Mouse (Mus musculus): ENCODE results near the gene Prrxl1. TPM values are rescaled to one million over a fixed set of nuclear protein-coding genes. Genes with fewer than 3 reads are reported as not detected.

Prrxl1 gene
- polyA plus RNA-seq, 1 experiment from 2014 or later: 0.14 TPM

- Histone ChIP-seq H3K27me3 (ENCODE audit: control insufficient read depth, insufficient read depth, low read depth, low read length) (no peaks in the 10 kb centered on the region; the same call in 1 of the 2 replicates), H3K9me3 (ENCODE audit: control insufficient read depth, low read length) (no peaks in the 10 kb centered on the region), H3K4me1 (replicated peaks; ENCODE audit: control insufficient read depth, insufficient read depth, low read length) (no peaks in the 10 kb centered on the region), H3K4me2 (ENCODE audit: low read depth, low read length) (no peak overlapping the region), H3K9ac (ENCODE audit: low read length) (no peak overlapping the region), H3K4me3 (ENCODE audit: low read length) (no peak overlapping the region), H3K27ac (ENCODE audit: low read length) (no peak overlapping the region), H3K36me3 (ENCODE audit: control insufficient read depth, insufficient read depth, low read length) (no peaks in the 10 kb centered on the region)
- ATAC-seq (ENCODE audit: low read depth): peak; percentile 47; the same call in 1 of the 2 replicates
- 9% methylated on average over 10 of the region's 10 CpGs for WGBS
Observed at GRCm38 (mm10) chr14:32587013-32587784, 12.0 kb upstream of the Prrxl1 start.

GRCm38 (mm10) chr14:32590377-32590776, 8.8 kb upstream of the Prrxl1 start:
- no peak overlapping the region for H3K4me3 ChIP-seq (ENCODE audit: low read length)
- no peaks in the 10 kb centered on the region for H3K9me3 ChIP-seq (ENCODE audit: control insufficient read depth, low read length)
- WGBS: 63% methylated on average over 3 of the region's 3 CpGs
- ATAC-seq (ENCODE audit: low read depth): no peak
- no peaks in the 10 kb centered on the region for H3K36me3 ChIP-seq (ENCODE audit: control insufficient read depth, insufficient read depth, low read length)
- H3K9ac ChIP-seq (ENCODE audit: low read length): no peak overlapping the region
- H3K27me3 ChIP-seq (ENCODE audit: control insufficient read depth, insufficient read depth, low read depth, low read length): peaks cover 3% of the 10 kb centered on the region; the same call in 1 of the 2 replicates
- H3K4me1 ChIP-seq (replicated peaks; ENCODE audit: control insufficient read depth, insufficient read depth, low read length): no peaks in the 10 kb centered on the region
- H3K27ac ChIP-seq (ENCODE audit: low read length): no peak overlapping the region
- no peak overlapping the region for H3K4me2 ChIP-seq (ENCODE audit: low read depth, low read length)

- WGBS: under 1% methylated on average over 78 of the region's 78 CpGs
- no peak overlapping the region for H3K27ac ChIP-seq (ENCODE audit: low read length)
- H3K27me3 ChIP-seq (ENCODE audit: control insufficient read depth, insufficient read depth, low read depth, low read length): peaks cover 67% of the 10 kb centered on the region
- no peaks in the 10 kb centered on the region for H3K36me3 ChIP-seq (ENCODE audit: control insufficient read depth, insufficient read depth, low read length)
- ATAC-seq (ENCODE audit: low read depth): peak; percentile 89
- no peak overlapping the region for H3K9ac ChIP-seq (ENCODE audit: low read length)
- H3K9me3 ChIP-seq (ENCODE audit: control insufficient read depth, low read length): no peaks in the 10 kb centered on the region
- peak overlapping the region; percentile 39 for H3K4me2 ChIP-seq (ENCODE audit: low read depth, low read length)
- peak overlapping the region; percentile 22; the same call in 1 of the 2 replicates for H3K4me3 ChIP-seq (ENCODE audit: low read length)
- no peaks in the 10 kb centered on the region for H3K4me1 ChIP-seq (replicated peaks; ENCODE audit: control insufficient read depth, insufficient read depth, low read length)
Observed at GRCm38 (mm10) chr14:32597232-32598231, 1.7 kb upstream of the Prrxl1 start.

GRCm38 (mm10) chr14:32598437-32599219, 579 bp upstream of the Prrxl1 start:
- no peak overlapping the region; the same call in 1 of the 2 replicates for H3K4me2 ChIP-seq (ENCODE audit: low read depth, low read length)

GRCm38 (mm10) chr14:32600110-32600509, 903 bp downstream of the Prrxl1 start:
- no peaks in the 10 kb centered on the region for H3K9me3 ChIP-seq (ENCODE audit: control insufficient read depth, low read length)
- H3K27ac ChIP-seq (ENCODE audit: low read length): no peak overlapping the region
- H3K9ac ChIP-seq (ENCODE audit: low read length): no peak overlapping the region
- H3K4me3 ChIP-seq (ENCODE audit: low read length): no peak overlapping the region
- H3K27me3 ChIP-seq (ENCODE audit: control insufficient read depth, insufficient read depth, low read depth, low read length): peaks cover 69% of the 10 kb centered on the region
- no peaks in the 10 kb centered on the region for H3K36me3 ChIP-seq (ENCODE audit: control insufficient read depth, insufficient read depth, low read length)
- no peak for ATAC-seq (ENCODE audit: low read depth)
- 5% methylated on average over 16 of the region's 16 CpGs for WGBS
- H3K4me2 ChIP-seq (ENCODE audit: low read depth, low read length): no peak overlapping the region
- no peaks in the 10 kb centered on the region for H3K4me1 ChIP-seq (replicated peaks; ENCODE audit: control insufficient read depth, insufficient read depth, low read length)

More at GRCm38 (mm10) chr14:32598437-32599219, 579 bp upstream of the Prrxl1 start:
- H3K4me3 ChIP-seq (ENCODE audit: low read length): no peak overlapping the region
- no peaks in the 10 kb centered on the region for H3K9me3 ChIP-seq (ENCODE audit: control insufficient read depth, low read length)
- no peak overlapping the region for H3K9ac ChIP-seq (ENCODE audit: low read length)
- no peaks in the 10 kb centered on the region for H3K36me3 ChIP-seq (ENCODE audit: control insufficient read depth, insufficient read depth, low read length)
- WGBS: 8% methylated on average over 23 of the region's 23 CpGs
- ATAC-seq (ENCODE audit: low read depth): no peak
- H3K4me1 ChIP-seq (replicated peaks; ENCODE audit: control insufficient read depth, insufficient read depth, low read length): no peaks in the 10 kb centered on the region
- H3K27me3 ChIP-seq (ENCODE audit: control insufficient read depth, insufficient read depth, low read depth, low read length): peaks cover 69% of the 10 kb centered on the region
- no peak overlapping the region for H3K27ac ChIP-seq (ENCODE audit: low read length)

- 57% methylated on average over 15 of the region's 15 CpGs for WGBS
- H3K27ac ChIP-seq (ENCODE audit: low read length): no peak overlapping the region
- H3K36me3 ChIP-seq (ENCODE audit: control insufficient read depth, insufficient read depth, low read length): no peaks in the 10 kb centered on the region
- no peak overlapping the region for H3K9ac ChIP-seq (ENCODE audit: low read length)
- no peaks in the 10 kb centered on the region for H3K9me3 ChIP-seq (ENCODE audit: control insufficient read depth, low read length)
- no peak for ATAC-seq (ENCODE audit: low read depth)
- H3K4me2 ChIP-seq (ENCODE audit: low read depth, low read length): no peak overlapping the region
- H3K27me3 ChIP-seq (ENCODE audit: control insufficient read depth, insufficient read depth, low read depth, low read length): peaks cover 23% of the 10 kb centered on the region
- no peak overlapping the region for H3K4me3 ChIP-seq (ENCODE audit: low read length)
- no peaks in the 10 kb centered on the region for H3K4me1 ChIP-seq (replicated peaks; ENCODE audit: control insufficient read depth, insufficient read depth, low read length)
Observed at GRCm38 (mm10) chr14:32605508-32605907, 6.3 kb downstream of the Prrxl1 start.

- 54% methylated on average over 8 of the region's 8 CpGs for WGBS
- peaks cover 16% of the 10 kb centered on the region for H3K27me3 ChIP-seq (ENCODE audit: control insufficient read depth, insufficient read depth, low read depth, low read length)
- no peaks in the 10 kb centered on the region for H3K36me3 ChIP-seq (ENCODE audit: control insufficient read depth, insufficient read depth, low read length)
- H3K27ac ChIP-seq (ENCODE audit: low read length): no peak overlapping the region
- no peaks in the 10 kb centered on the region for H3K4me1 ChIP-seq (replicated peaks; ENCODE audit: control insufficient read depth, insufficient read depth, low read length)
- no peak overlapping the region for H3K9ac ChIP-seq (ENCODE audit: low read length)
- no peak for ATAC-seq (ENCODE audit: low read depth)
- no peak overlapping the region for H3K4me2 ChIP-seq (ENCODE audit: low read depth, low read length)
- H3K9me3 ChIP-seq (ENCODE audit: control insufficient read depth, low read length): no peaks in the 10 kb centered on the region
- H3K4me3 ChIP-seq (ENCODE audit: low read length): no peak overlapping the region
Observed at GRCm38 (mm10) chr14:32606316-32606715, 7.1 kb downstream of the Prrxl1 start.

GRCm38 (mm10) chr14:32609392-32609791, 10.2 kb downstream of the Prrxl1 start:
- H3K4me1 ChIP-seq (replicated peaks; ENCODE audit: control insufficient read depth, insufficient read depth, low read length): no peaks in the 10 kb centered on the region
- H3K27me3 ChIP-seq (ENCODE audit: control insufficient read depth, insufficient read depth, low read depth, low read length): peaks cover 4% of the 10 kb centered on the region; the same call in 1 of the 2 replicates
- H3K9me3 ChIP-seq (ENCODE audit: control insufficient read depth, low read length): no peaks in the 10 kb centered on the region
- WGBS: 17% methylated on average over 3 of the region's 3 CpGs
- no peak overlapping the region for H3K4me3 ChIP-seq (ENCODE audit: low read length)
- no peak overlapping the region for H3K9ac ChIP-seq (ENCODE audit: low read length)
- H3K4me2 ChIP-seq (ENCODE audit: low read depth, low read length): no peak overlapping the region
- ATAC-seq (ENCODE audit: low read depth): no peak
- H3K36me3 ChIP-seq (ENCODE audit: control insufficient read depth, insufficient read depth, low read length): no peaks in the 10 kb centered on the region
- no peak overlapping the region for H3K27ac ChIP-seq (ENCODE audit: low read length)

Measured in lung, embryonic 16.5 days (tissue).